Mouse (Mus musculus) small intestine, adult 2 months (tissue): ENCODE results near the gene Cib4.

Experiments used
- CTCF ChIP-seq: fragments of 200-500 bp; IDR thresholded peaks from 2 replicates; pipeline ENCODE4 v1.5.1; 2012; ENCODE audit warnings: low read depth, mild to moderate bottlenecking, control low read depth, inconsistent platforms, low read length, moderate library complexity, mixed read lengths; ENCODE audit not compliant: insufficient replicate concordance, insufficient read length; ENCODE audit errors: extremely low read depth
- POLR2A ChIP-seq: fragments of 200-500 bp; IDR thresholded peaks from 2 replicates; pipeline ENCODE4 v1.6.1; 2012; ENCODE audit warnings: low read depth, mild to moderate bottlenecking, control low read depth, inconsistent platforms, low read length, moderate library complexity

DNA sequence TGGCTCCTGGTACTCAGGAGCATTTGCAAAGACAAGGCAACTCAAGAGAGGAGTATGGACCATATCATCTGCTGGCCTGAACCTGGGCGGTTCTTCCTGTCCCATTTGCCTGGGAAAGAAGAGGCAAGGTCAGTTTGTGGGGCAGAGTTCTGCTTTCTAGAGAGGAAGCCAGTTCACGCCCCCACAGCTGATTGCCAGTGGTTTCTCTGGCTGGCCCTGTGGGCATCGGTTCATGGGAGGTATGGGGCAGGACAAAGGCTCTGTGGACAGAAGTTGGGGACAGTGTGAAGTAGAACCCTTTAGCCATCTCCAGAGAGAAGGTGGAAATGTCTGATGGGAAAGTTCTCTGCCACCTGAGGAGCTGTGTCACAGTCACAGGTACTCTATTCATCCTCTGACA is 22.5 kb downstream of the Cib4 start:
- no peak for TF ChIP-seq POLR2A
- TF ChIP-seq CTCF: no peak
